Mouse (Mus musculus) thymus, postnatal 25 days (tissue): ENCODE data around the gene A3galt2.

Experiments used
- DNase-seq: peaks from one replicate; pipeline ENCODE4 v3.0.0; 2022

Gene A3galt2

DNA sequence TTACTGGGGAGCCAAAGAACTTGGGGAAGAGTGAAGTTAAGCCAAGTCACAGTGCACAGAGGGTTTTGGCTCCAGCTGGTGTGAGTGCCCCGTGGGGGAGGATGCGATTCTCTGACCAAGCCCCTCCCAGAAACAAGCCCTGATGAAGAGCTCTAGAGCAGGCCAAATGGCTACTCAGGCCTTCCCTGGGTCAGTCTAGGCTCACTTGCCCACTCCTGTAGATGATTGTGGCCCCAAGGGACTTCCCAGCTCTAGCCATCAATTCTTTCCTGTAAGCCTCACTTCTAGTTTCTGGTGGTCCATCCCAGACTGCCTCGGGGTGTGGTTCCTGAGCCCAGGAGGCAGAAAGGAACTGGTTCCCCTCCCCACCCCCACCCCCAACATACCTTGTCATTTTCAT, at the start of gene A3galt2:
TSS of gene A3galt2 (plus strand) at position 301 of the 400 bp plus-strand sequence.
- DNase-seq, result no peak

DNA sequence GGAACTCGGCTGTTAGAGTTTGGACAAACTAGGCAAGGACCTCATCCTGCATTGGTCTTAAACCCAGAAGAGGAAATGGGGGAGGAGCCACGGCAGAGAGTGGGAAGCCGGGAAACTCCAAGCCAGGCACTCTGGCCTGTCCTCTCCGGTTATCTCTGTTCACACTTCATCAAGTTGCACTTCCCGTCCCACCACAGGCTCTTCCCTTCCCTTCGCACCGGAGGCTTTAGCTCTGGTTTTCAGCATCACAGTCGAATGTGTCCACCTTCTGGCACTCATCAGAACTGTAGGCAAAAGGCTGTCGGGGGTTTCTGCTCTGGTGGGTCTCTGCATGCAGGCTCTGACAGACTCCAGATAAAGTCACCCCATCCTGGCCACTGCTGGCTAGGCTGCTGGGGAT, 48.5 kb upstream of the A3galt2 start:
- DNase-seq, result peak; percentile 29

DNA sequence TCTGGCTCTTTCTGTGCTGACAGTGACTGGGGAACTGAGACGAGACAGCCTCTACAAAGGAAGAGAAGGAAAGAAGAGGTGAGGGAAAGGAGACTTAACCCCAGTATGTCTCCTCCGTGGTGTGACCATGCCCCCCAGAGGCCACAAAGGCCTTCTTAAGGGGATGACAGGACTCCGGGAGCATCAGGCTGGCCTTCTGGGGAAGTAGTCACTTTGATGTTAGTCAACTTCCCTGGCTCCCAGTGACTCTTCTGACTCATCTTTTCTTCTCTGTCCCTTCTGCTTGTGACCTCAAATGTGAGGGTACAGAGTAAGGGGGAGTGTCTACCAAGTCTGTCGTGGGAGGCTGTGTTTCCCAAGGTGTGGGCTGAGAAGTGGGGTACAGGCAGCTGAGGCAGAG, 47.8 kb upstream of the A3galt2 start:
- DNase-seq, result no peak

DNA sequence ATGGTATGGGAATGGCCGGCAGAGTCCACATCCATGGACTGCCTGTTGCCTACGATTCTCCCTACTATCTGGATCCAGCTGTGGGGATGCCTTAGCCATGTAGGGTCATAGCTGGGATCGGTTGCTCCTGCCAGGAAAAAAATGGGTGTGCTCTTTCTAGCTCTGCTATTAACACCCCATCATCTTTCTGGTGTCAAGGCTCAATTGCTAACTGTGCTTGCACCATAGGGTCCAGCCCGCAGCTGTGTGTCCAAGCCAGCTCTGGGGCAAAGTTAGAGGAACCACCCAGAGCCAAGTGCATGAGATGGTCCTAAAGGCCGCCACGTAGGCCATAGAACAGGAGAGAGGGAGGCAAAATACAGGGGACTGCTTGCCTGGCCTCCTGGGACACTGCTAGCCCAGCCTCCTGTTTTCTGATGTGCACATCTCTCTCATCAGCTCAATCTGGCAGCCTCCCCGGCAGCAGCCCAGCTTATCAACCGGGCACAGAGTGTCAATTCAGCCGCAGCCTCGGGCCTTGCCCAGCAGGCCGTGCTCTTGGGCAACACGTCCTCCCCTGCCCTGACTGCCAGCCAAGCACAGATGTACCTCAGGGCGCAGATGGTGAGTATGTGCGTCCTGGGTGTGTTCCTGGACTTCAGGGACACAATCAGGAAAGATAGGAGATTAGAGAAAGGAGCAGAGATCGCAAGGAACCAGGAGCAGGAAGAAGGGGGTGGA, 45.9 kb upstream of the A3galt2 start:
- DNase-seq, result no peak

DNA sequence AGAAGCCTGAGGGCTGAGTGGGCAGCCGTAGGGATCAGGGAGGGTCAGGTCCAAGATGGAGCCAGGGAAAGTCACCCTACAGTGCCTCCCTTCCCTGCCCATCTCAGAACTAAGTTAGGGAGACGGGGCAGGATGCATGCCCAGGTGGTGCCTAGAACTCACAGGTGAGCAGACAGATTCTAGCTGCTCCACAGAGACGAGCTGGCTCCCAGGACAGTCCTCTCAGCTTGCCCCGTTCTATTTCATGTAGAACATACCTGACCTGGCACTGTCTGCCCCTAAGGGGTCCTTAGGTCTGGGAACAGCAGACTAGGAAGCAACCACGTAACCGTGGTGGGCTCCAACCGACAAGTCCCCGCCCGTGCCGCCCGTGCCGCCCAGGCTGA, 45.4 kb upstream of the A3galt2 start:
- no peak for DNase-seq

DNA sequence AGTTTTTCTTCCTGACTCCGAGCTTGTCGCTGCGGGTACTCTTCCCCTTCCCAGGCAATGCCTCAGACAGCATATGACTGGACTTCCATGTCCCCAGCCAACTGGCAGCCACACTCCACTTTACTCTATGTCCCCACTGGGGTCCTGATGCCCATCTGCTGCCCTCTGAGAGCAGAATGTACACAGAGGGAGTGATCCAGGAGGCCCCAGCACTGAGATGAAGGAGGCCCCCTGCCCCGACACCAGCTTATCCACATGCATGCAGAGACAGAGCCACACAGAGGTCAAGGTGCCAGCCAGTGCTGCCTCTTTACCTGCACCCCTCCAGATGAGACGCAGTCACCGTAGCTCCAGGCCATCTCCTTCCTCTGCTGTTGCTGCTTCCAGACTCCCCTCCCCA, 44.9 kb upstream of the A3galt2 start:
- DNase-seq, result no peak

DNA sequence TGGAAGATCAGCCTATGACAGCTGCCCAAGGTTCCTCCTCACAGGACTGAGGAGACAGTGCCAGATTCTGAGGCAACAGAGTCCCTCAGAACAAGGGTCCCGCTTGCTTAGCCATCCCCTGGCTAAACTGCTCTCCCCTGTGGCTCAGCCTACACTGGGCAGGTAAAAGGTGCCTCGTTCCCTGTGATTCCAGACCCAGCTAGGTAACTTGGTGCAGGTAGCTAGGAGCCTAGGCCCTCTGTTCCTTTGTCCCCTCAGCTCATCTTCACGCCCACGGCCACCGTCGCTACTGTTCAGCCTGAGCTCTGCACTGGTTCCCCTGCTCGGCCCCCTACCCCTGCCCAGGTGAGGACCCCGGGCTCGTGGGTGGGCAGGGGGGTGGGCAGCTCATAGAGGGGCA, 44.4 kb upstream of the A3galt2 start:
- no peak for DNase-seq

DNA sequence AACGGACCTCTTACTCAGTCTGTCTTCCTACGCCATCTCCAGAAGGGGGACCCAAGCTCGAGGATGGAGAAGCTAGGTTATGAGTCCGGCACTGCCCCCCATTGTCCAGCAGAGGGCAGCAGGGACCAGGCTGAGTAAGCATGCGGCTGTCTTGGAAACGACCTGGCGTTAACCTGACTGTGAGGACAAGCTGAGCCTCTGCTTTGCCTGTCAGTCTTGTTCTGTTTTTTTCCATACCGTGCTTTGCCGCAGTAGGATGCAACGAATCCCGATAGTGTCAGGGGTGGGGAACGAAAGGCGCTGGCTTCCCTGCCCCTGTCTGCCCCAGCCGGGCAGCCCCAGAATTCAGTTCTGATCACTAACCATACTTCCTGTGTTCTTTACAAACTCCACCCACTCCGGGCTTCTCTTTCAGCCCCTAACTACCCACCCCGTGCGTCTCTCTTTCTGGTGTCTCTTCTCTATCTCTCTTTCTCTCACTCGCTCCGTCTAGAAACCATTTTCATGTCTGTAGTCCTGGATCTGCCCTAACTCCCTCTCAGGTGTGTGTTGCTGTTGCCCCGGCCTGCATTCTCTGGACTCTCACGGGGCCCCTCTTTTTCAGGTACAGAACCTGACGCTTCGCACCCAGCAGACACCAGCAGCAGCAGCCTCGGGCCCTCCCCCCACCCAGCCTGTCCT, 43.6 kb upstream of the A3galt2 start:
- DNase-seq, result peak; percentile 94

DNA sequence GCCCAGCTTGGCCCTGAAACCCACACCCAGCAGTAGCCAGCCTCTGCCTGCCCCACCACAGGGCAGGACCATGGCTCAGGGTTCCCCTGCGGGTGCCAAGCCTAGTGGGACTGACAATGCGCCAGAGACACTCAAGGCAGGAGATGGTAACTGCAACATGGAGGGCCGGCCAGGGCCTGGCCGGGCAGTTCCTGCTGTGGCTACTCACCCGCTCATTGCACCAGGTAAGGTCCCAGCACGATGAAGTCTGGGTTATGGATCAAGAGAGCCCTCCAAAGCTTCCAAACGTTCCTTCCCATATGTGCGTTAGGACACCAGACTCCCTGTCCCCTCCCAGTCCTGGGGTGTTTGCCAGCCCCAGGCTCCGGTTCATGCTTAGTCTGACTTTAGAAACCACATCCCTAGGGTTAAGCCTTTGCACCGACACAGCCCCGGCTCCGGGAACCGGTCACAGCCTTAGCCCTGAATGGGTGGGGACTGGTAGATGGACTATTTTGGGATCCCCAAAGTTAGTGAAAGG, 43.0 kb upstream of the A3galt2 start:
- DNase-seq, result no peak

DNA sequence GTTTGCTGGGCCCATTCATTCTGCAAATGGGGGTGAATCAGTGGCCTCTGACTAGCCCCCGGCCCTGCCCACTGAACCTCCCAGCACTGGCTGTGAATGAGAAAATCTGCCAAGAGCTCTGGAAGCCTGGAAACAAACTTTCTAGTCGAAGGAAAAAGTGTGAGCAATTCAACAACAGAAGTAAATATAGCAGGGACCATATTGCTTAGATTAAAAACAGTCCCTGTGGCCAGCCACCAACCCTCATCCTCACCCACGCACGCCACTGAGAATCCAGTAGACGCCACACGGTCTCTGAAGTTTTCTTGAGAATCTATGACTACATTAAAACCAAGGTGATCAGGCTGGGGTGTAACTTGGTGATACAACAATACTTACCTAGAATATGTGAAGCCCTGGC, 42.2 kb upstream of the A3galt2 start:
- DNase-seq, result no peak

DNA sequence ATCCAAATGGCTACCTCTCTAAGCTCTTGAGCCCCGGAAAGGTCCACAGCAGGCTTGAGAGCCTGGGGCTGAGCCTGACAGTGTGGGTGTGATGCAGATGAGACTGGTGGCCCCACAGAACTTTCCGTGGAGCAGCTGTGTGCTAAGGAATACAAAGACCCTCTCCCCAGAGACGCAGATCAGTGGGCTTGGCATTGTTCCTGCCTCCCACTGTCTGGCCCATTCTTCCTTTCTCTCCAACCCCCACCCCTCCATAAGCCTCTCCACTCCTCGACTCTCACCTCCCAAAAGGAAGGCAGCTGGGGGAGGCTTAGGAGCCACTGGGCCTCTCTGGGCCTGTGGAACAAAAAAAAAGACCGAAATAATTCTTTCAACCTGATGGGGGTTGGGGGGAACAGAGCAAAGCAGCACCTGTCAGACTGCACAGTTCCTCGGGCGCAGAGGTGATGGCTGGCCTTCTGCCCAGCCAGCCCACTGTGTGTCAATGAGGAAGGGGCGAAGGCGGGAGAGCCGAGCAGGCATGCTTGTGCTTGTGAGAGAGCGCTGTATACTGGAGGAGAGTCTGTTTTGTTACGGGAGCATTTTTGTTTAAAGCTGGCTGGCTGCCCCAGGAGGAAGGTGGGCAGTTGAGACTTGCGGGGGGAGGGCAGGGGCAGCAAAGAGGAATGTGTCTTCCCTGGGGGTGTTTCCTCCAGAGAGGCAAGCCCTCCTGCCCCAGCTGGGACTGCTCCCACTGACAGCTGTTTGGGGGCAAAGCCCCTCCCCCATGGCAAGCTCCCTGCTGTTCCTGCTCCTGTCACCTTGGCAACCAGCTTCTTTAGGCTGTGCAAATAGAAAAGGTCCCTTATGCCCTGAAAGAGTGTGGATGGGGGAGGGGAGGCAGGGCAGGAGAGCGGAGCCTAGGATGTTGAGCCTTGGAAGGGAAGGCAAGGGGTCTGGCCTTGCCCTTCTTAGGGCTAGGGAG, 39.6 kb upstream of the A3galt2 start:
- DNase-seq, result peak; percentile 51

DNA sequence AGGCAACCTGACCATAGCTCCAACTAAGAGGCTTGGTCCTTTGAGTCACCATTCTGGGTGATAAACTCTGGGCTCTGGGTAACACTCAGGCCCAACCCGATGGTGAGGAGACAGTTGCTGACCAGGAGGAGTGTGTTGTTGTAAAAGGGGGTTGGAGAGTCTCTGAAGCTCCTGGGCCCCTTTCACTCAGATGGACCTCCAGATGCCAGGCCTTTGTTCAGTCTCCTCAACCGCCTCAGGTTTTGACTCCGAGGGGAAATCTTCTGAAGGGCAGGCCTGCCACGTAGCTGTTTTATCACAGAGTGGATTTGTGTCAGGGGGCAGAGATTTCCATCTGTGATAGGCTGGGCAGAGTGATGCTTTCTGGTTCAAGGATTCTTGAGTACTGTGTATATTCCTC, 38.9 kb upstream of the A3galt2 start:
- DNase-seq, result no peak

DNA sequence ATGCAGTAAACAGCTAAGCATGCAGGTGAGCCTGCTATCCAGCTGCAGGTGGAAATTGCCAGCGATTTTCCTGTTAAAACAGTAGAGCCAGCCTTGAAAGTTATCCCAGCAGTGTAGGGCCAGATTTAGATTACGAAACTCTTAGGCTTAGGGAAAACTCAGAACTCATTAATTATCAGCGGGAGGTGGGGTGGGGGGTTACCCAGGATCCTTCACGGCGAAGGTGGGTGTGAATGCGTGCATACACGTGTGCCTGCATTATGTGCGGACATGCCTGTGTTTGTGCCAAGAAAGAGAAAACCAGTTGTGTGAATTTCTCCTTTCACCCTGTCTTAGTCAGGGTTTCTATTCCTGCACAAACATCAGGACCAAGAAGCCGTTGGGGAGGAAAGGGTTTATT, 38.4 kb upstream of the A3galt2 start:
- no peak for DNase-seq

DNA sequence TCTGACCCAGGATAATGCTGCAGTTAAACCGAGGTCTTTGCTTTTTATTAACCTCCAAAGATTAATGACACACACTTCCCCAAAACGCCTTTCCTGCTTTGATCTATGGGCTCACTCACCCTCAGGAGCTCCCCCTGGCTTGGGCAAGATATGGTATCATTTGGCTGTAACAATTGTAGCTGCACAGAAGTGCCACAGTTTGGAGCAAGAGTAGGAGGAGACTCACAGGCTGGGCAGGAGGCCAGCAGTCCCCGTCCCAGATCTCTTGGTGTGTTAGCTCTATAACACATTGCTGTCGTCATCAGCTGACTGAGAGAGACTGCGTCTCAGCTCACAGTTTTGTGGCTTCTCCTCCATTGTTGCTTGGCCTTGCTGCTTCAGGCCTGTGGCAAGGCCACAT, 35.1 kb upstream of the A3galt2 start:
- DNase-seq, result no peak

DNA sequence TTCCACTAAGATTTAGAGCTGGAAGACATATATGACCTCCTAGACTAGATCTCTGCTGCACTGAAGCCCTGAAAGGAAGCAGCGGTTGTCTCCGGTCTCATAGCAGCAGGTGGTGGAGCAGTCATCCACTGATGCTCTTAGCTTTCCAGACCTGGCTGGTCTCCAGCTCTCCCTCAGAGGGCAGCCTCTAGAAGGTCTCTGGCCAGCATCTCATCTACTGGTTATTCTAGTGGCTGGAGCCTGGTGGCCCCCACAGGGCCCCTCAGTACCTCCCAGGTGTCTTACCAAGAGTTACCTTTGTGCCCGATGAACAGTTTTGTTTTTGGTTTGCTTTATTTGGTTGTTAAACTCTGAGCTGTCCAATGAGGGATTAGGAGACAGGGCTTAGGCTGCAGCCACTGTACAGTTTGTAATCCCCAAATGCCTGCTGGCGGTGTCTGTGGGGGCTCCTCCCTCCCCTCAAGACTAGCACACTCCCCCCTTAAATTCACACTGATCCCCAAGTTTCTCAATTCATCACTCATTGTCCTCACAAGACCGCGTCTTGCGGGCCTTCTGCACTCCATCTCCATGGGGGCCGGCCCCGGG, 34.0 kb upstream of the A3galt2 start:
- no peak for DNase-seq

DNA sequence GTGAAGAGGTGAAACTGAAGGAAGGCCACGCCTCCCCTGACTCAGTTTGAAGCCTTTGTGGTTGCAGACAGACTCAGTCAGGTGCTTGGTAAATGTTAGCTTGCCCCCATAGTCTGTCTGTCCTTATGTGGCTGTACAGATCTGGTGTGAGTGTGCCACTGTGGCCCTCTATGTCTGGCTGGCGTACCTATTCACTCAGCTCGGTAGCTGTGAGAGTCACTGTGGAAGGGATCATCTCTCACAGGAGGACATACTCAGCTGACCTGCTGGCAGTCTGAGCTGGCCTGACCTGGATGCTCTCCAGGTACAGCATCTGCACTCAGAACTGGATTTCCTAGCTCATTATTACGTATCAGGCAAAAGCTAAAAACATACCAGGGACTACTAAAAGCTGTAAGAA, 33.4 kb upstream of the A3galt2 start:
- no peak for DNase-seq

DNA sequence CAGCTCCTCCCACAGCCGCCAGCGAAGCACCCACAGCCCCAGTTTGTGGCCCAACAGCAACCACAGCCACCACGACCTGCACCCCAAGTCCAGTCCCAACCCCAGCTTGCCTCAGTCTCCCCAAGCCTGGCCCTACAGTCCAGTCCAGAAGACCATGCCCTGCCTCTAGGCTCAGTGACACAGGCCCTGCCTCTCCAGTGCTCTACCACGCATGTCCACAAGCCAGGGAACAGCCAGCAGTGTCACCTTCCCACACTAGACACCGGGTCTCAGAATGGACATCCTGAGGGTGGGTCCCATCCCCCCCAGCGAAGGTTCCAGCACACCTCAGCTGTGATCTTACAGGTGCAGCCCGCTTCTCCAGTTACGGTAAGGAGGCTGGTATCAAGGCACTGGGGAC, 32.2 kb upstream of the A3galt2 start:
- DNase-seq, result no peak

DNA sequence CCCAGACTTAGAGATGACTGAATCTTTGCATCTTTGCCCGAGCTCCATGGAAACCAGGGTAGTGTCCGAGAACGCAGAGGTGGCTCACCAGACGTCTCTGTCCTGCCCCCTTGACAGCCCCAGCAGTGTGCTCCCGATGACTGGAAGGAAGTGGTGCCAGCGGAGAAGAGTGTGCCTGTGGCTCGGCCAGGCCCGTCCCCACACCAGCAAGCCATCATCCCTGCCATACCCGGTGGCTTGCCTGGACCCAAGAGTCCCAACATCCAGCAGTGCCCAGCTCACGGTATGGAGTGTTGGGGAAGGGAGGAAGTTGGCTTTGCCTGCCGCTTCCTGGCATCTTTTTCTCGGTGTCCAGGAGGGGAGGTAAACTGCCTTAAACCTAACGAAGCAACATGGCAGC, 31.7 kb upstream of the A3galt2 start:
- DNase-seq, result no peak

DNA sequence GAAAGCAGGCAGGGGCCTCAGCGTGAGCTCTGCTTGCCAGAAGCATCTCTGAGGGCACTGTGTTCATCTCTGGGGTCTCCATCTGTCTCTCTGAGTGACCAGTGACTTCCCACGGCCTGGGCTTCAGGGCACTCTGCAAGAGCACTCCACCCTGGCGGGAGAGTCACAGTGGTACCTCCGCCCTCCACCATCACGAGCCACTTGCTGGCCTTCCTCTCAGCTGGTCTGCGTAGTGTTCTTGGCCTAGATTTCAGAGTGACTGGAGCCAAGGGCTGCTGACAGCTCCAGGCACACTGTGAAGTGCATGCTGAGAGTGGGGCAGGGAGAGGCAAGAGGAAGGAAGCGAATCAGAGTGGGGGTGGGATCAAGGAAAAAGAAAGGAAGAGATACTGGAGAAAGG, 31.1 kb upstream of the A3galt2 start:
- no peak for DNase-seq

DNA sequence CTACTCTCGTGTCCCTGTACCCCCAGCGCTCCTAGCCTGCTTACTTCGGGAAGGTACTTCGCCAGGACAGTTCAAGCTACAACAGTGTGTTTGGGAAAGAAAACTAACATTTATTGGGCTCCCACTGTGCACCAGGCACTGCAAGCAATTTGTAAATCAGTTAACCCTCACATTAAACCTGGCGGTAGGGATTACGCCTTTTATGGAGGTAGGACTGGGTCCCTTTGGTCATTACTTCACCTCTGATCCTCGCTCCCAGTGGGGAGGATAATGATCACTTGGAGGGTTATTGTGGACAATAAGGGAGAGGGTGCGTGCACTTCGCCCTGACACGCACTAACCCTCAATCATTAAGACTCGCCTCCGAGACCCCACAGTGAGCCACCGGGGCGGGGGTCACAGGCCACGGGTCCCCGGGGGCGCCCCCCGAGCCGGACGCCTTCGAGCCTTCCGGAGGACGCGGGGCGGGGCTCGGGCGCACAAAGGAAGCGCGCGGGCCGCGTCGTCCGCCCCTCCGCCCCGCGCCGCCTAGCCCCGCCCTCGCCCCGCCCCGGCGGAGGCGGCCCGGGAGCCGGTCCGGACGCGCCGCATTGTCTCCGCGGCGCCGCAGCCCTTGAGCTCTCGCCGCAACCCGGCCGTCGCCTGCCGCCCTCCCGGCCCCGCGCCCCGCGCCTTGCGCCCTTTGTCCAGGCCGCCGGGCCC, 28.0 kb upstream of the A3galt2 start:
- DNase-seq, result peak; percentile 92

DNA sequence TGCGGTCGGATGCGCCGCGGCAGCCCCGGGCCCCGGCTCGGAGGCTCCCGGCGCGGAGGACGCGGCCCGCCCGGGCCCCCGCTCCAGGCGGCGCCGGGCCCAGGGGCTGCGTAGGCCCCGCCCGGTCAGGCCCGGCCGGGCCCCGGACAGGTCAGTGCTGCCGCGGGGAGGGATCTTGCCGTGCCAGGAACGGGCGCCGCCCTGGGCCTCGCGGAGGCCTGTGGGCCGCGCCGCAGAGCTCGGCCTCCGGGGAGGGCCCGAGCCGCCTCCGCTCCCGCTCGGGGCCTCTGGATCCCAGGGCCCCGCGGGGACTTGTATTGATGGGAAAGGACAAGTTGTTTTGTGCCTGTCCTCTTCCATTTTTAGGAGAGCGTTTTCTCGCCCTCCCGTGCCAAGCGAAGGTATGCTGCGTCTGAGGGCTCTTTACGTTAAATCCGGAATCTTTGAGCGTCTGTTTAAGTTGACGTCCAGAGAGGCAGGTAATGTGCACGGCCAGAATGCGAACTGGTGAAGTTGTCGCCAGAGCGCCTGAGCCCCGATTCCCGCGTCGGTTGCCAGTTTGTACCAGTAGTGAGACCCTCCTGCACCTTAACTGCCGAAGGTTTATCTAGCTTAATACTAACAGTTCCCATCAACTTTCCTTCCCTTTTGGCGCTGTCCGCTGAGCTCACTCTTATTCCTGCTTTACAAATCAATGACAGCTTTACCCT, 27.3 kb upstream of the A3galt2 start:
- DNase-seq, result peak; percentile 47

DNA sequence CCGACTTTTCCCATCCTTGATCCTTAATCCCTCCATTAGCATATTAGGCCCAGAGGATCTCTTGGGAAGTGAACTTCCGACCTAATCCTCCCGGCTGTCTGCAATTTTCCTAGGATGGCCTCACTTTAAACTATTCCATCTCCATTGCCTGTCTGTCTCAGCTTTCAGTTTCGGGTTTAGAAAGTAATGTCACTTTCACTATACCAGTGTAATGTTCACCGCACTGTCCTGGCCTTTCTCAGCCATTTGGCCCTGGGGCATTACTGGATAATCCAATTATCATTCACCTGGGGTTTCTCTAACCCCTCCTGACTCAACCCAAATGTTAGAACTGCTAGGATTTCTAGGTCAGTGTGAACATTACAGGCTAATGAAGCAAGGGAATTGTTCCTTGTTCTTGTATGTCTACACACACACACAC, 26.7 kb upstream of the A3galt2 start:
- no peak for DNase-seq
